Mouse (Mus musculus) MEL (cell line): Measurements from ENCODE around the gene Dpf3. TPM values are rescaled to one million over a fixed set of nuclear protein-coding genes. Genes with fewer than 3 reads are reported as not detected.

Source experiments
- DNase-seq: peaks from one replicate; pipeline ENCODE4 v3.0.0; 2011; ENCODE audit warnings: low read depth, low spot score
- H3K27ac ChIP-seq: 2 replicates; pipeline ENCODE4 v1.5.1; 2012; ENCODE audit warnings: low read depth, mild to moderate bottlenecking, control low read depth, low read length, moderate library complexity; ENCODE audit not compliant: control insufficient read depth
- H3K27me3 ChIP-seq, 2 experiments: fragments of 150-350 bp in 1 of 2; sonication (generic) in 1 of 2; 2 replicates each; pipeline ENCODE4 v1.6.1; 2012; ENCODE audit warnings: low read length in 2 of 2, mild to moderate bottlenecking in 2 of 2, improper control_type of control experiment in 1 of 2, moderate library complexity in 1 of 2; ENCODE audit not compliant: insufficient read depth in 2 of 2, control insufficient read depth in 1 of 2
- H3K36me3 ChIP-seq, 2 experiments: 2 replicates each; pipeline ENCODE4 v1.6.1; 2012 to 2014; ENCODE audit warnings: low read length in 2 of 2, improper control_type of control experiment in 1 of 2, inconsistent platforms in 1 of 2, mild to moderate bottlenecking in 1 of 2; ENCODE audit not compliant: insufficient read depth in 2 of 2, control insufficient read depth in 1 of 2
- H3K4me1 ChIP-seq, 2 experiments: fragments of 150-350 bp in 1 of 2; sonication (generic) in 1 of 2; 2 replicates each; pipeline ENCODE4 v1.6.1; 2012; ENCODE audit warnings: low read length in 2 of 2, improper control_type of control experiment in 1 of 2, mild to moderate bottlenecking in 1 of 2; ENCODE audit not compliant: insufficient read depth in 2 of 2, control insufficient read depth in 1 of 2
- H3K4me3 ChIP-seq, 2 experiments: fragments of 150-350 bp in 1 of 2; sonication (generic) in 1 of 2; 2 replicates each; pipeline ENCODE4 v1.5.1; 2012; ENCODE audit warnings: low read depth in 2 of 2, low read length in 2 of 2, mild to moderate bottlenecking in 2 of 2, moderate library complexity in 2 of 2, control low read depth in 1 of 2, improper control_type of control experiment in 1 of 2; ENCODE audit not compliant: control insufficient read depth in 1 of 2, insufficient read depth in 1 of 2
- H3K79me2 ChIP-seq: 2 replicates; pipeline ENCODE4 v1.6.1; 2012; ENCODE audit warnings: mild to moderate bottlenecking, low read length, moderate library complexity; ENCODE audit not compliant: control insufficient read depth, poor library complexity, insufficient read depth
- H3K9ac ChIP-seq: 2 replicates; pipeline ENCODE4 v1.6.1; 2012; ENCODE audit warnings: low read depth, mild to moderate bottlenecking, control low read depth, low read length, moderate library complexity; ENCODE audit not compliant: control insufficient read depth, poor library complexity, severe bottlenecking
- H3K9me3 ChIP-seq: fragments of 150-350 bp; sonication (generic); replicated peaks from 2 replicates; pipeline ENCODE4 v1.6.1; 2012; ENCODE audit warnings: mild to moderate bottlenecking, low read length, improper control_type of control experiment, moderate library complexity; ENCODE audit not compliant: insufficient read depth
- BHLHE40 ChIP-seq: IDR thresholded peaks from 2 replicates; pipeline ENCODE4 v1.6.1; 2012; ENCODE audit warnings: low read depth, mild to moderate bottlenecking, inconsistent platforms, low read length, improper control_type of control experiment, borderline replicate concordance
- CHD1 ChIP-seq: IDR thresholded peaks from 2 replicates; pipeline ENCODE4 v1.6.1; 2012; ENCODE audit warnings: low read depth, mild to moderate bottlenecking, inconsistent platforms, low read length, improper control_type of control experiment
- ETS1 ChIP-seq: IDR thresholded peaks from 2 replicates; pipeline ENCODE4 v1.6.1; 2012; ENCODE audit warnings: low read depth, mild to moderate bottlenecking, inconsistent platforms, low read length, improper control_type of control experiment, moderate library complexity
- HCFC1 ChIP-seq: IDR thresholded peaks from 2 replicates; pipeline ENCODE4 v1.6.1; 2012; ENCODE audit warnings: low read depth, mild to moderate bottlenecking, inconsistent platforms, low read length, improper control_type of control experiment, moderate library complexity
- JUND ChIP-seq: IDR thresholded peaks from 2 replicates; pipeline ENCODE4 v1.6.1; 2011; ENCODE audit warnings: low read depth, mild to moderate bottlenecking, improper control_type of control experiment, low read length
- MAX ChIP-seq: IDR thresholded peaks from 2 replicates; pipeline ENCODE4 v1.6.1; 2011; ENCODE audit warnings: low read length, improper control_type of control experiment
- MXI1 ChIP-seq: IDR thresholded peaks from 2 replicates; pipeline ENCODE4 v1.6.1; 2011; ENCODE audit warnings: mild to moderate bottlenecking, low read depth, low read length, improper control_type of control experiment
- MYC ChIP-seq: IDR thresholded peaks from 2 replicates; pipeline ENCODE4 v1.6.1; 2011; ENCODE audit warnings: low read depth, mild to moderate bottlenecking, low read length, improper control_type of control experiment, moderate library complexity
- NELFE ChIP-seq: IDR thresholded peaks from 2 replicates; pipeline ENCODE4 v1.6.1; 2011; ENCODE audit warnings: low read depth, low read length, improper control_type of control experiment
- POLR2AphosphoS2 ChIP-seq: IDR thresholded peaks from 2 replicates; pipeline ENCODE4 v1.6.1; 2011; ENCODE audit warnings: low read length, improper control_type of control experiment
- RAD21 ChIP-seq: IDR thresholded peaks from 2 replicates; pipeline ENCODE4 v1.6.1; 2011; ENCODE audit warnings: mild to moderate bottlenecking, low read depth, low read length, improper control_type of control experiment
- SIN3A ChIP-seq: IDR thresholded peaks from 2 replicates; pipeline ENCODE4 v1.6.1; 2012; ENCODE audit warnings: low read length, improper control_type of control experiment, inconsistent platforms
- SMC3 ChIP-seq: IDR thresholded peaks from 2 replicates; pipeline ENCODE4 v1.6.1; 2011; ENCODE audit warnings: low read depth, low read length, improper control_type of control experiment
- TBP ChIP-seq: IDR thresholded peaks from 2 replicates; pipeline ENCODE4 v1.8.0; 2011; ENCODE audit warnings: low read depth, low read length, improper control_type of control experiment
- UBTF ChIP-seq: IDR thresholded peaks from 2 replicates; pipeline ENCODE4 v1.6.1; 2012; ENCODE audit warnings: low read depth, mild to moderate bottlenecking, inconsistent platforms, low read length, improper control_type of control experiment, moderate library complexity, borderline replicate concordance; ENCODE audit not compliant: insufficient read depth
- ZKSCAN1 ChIP-seq: IDR thresholded peaks from 2 replicates; pipeline ENCODE4 v1.6.1; 2012; ENCODE audit warnings: low read depth, mild to moderate bottlenecking, inconsistent platforms, low read length, improper control_type of control experiment, moderate library complexity
- ZMIZ1 ChIP-seq: IDR thresholded peaks from 2 replicates; pipeline ENCODE4 v1.6.1; 2012; ENCODE audit warnings: low read depth, mild to moderate bottlenecking, inconsistent platforms, low read length, improper control_type of control experiment, moderate library complexity
- polyA plus RNA-seq, 2 experiments: library from polyadenylated mRNA; stranded (reverse) in 1 of 2; unstranded in 1 of 2; fragments of >175 nt in 1 of 2; fragments of >200 nt in 1 of 2; gene quantifications; 2 replicates each; pipeline versions ENCODE4 v1.2.1 to v1.2.4; 2012; ENCODE audit warnings: low replicate concordance in 2 of 2, low read depth in 1 of 2; ENCODE audit not compliant: insufficient read length in 2 of 2, insufficient read depth in 1 of 2, missing spikeins in 1 of 2
- total RNA-seq: library from RNA; depleted of rRNA; stranded (reverse); fragments of 300-350 nt; gene quantifications from 2 replicates; pipeline ENCODE4 v1.2.3, GENCODE M21; 2012

The Dpf3 gene
- total and polyA plus RNA-seq, 3 experiments = 4.2 to 6.8 TPM; not detected in 1

- Histone ChIP-seq H3K4me3 (no peak overlapping the region), H3K9me3 (no peaks in the 10 kb centered on the region), H3K4me1 (no peaks in the 10 kb centered on the region; a peak in 1 of 4 replicates), H3K79me2 (no peaks in the 10 kb centered on the region), H3K36me3 (no peaks in the 10 kb centered on the region), H3K9ac (no peak overlapping the region)
- no peak for DNase-seq
- no peak for TF ChIP-seq MYC
- TF ChIP-seq HCFC1 = no peak
- TF ChIP-seq, all 39 proteins: peak for 0
- no peaks in the 10 kb centered on the region for H3K27me3 ChIP-seq
- no peak overlapping the region for H3K27ac ChIP-seq
Observed at GRCm38 (mm10) chr12:83454697-83455321, 32.7 kb downstream of the Dpf3 start.

- H3K9ac ChIP-seq = no peak overlapping the region
- H3K27ac ChIP-seq = no peak overlapping the region
- no peaks in the 10 kb centered on the region for H3K36me3 ChIP-seq
- TF ChIP-seq RAD21 (no peak), NELFE (no peak), ZMIZ1 (no peak), POLR2AphosphoS2 (no peak), CHD1 (no peak), BHLHE40 (no peak), MAX (no peak), ZKSCAN1 (no peak), JUND (no peak), MXI1 (no peak), ETS1 (no peak), TBP (no peak), UBTF (no peak), SMC3 (no peak), SIN3A (no peak)
- no peaks in the 10 kb centered on the region for H3K27me3 ChIP-seq
- DNase-seq = no peak
- no peaks in the 10 kb centered on the region; a peak in 1 of 4 replicates for H3K4me1 ChIP-seq
- H3K9me3 ChIP-seq = no peaks in the 10 kb centered on the region
- H3K4me3 ChIP-seq = no peak overlapping the region
- H3K79me2 ChIP-seq = no peaks in the 10 kb centered on the region
Observed at GRCm38 (mm10) chr12:83451850-83452249, 35.7 kb downstream of the Dpf3 start.
